ENCODE assay signal across 9 mouse cellular contexts in the genomic region with DNA sequence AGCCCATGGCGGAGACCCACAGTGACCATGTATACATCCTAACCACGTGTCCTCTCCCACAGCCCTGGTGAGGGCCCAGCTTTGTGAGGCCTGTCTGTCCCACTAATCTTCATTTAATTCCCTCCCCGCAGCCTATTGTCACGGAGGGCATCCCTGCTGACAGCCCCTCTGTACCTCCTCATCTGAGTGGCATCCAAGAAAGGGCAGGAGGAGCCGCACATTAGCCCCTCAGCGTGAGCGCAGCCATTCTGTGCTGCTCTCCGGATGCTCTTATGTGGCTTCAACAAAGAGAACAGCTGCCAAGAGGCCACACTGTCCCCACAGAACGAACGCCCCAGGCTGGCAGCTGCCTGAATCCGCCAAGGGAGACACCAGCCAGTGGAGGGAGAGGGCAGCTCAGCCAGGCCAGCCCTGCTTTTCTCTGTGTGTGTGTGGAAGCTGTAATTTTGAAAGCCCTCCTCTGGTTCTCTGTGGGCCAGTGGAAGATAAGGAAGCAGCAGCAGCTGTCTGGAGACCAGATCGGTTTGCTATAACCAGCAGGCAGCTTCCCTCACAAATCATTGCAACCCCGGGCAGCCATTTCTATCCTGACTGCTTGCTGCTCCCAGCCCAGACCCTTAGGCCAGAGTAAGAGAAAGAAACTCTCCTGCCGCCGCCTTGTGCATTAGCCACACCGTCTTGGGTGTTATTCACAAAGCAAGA.
DNase-seq lines count a peak whose midpoint lies in the region; ATAC-seq and TF ChIP-seq lines count a peak whose summit lies in the region.
"Had no signal": no experiment of that assay in that cellular context is flagged by ENCODE, and none has a peak within 500 bp of the region (broad histone marks: within the 10 kb centered on the region; RNA-seq: fewer than 3 reads in every experiment).

No protein-coding gene starts in this region.

- peak overlapping the region; percentile 11; the same call in 1 of the 2 replicates for H3K27ac ChIP-seq in heart, postnatal 0 days (ENCODE audit: low read depth)
- peak overlapping the region; percentile 66 for H3K27ac ChIP-seq in embryonic facial prominence, embryonic 12.5 days
- H3K27ac ChIP-seq in limb, embryonic 12.5 days: 0 out of 2 replicates have a peak overlapping the region, but pooled peaks have one; percentile 35
- peak overlapping the region; percentile 13; the same call in 1 of the 2 replicates for H3K27ac ChIP-seq in stomach, embryonic 15.5 days
- H3K27ac ChIP-seq: kidney, postnatal 0 days had no signal

- WGBS in heart, postnatal 0 days: 53% methylated on average over 16 of the region's 16 CpGs
- WGBS in embryonic facial prominence, embryonic 12.5 days: 44% methylated on average over 16 of the region's 16 CpGs
- 61% methylated on average over 16 of the region's 16 CpGs for WGBS in limb, embryonic 12.5 days
- WGBS in stomach, embryonic 15.5 days: 64% methylated on average over 16 of the region's 16 CpGs

- H3K9ac ChIP-seq in heart, postnatal 0 days (replicated peaks; ENCODE audit: low read depth, low read length): no peak overlapping the region; the same call in 1 of the 2 replicates
- no peak overlapping the region; the same call in 1 of the 2 replicates for H3K9ac ChIP-seq in embryonic facial prominence, embryonic 12.5 days
- peak overlapping the region; percentile 34; the same call in 1 of the 2 replicates for H3K9ac ChIP-seq in limb, embryonic 12.5 days (replicated peaks)
- H3K9ac ChIP-seq in stomach, embryonic 15.5 days: no peak overlapping the region

- H3K36me3 ChIP-seq in heart, postnatal 0 days (replicated peaks; ENCODE audit: control insufficient read depth, insufficient read depth, low read length): peaks cover 16% of the 10 kb centered on the region
- peaks cover 27% of the 10 kb centered on the region for H3K36me3 ChIP-seq in embryonic facial prominence, embryonic 12.5 days
- peaks cover 29% of the 10 kb centered on the region for H3K36me3 ChIP-seq in limb, embryonic 12.5 days
- peaks cover 15% of the 10 kb centered on the region for H3K36me3 ChIP-seq in stomach, embryonic 15.5 days

- H3K27me3 ChIP-seq in heart, postnatal 0 days (ENCODE audit: control insufficient read depth, insufficient read depth, low read length): no peaks in the 10 kb centered on the region
- no peaks in the 10 kb centered on the region for H3K27me3 ChIP-seq in embryonic facial prominence, embryonic 12.5 days
- no peaks in the 10 kb centered on the region for H3K27me3 ChIP-seq in limb, embryonic 12.5 days
- H3K27me3 ChIP-seq in stomach, embryonic 15.5 days (replicated peaks): no peaks in the 10 kb centered on the region

- no peak overlapping the region for H3K4me3 ChIP-seq in heart, postnatal 0 days (ENCODE audit: low read depth, low read length)
- no peak overlapping the region for H3K4me3 ChIP-seq in embryonic facial prominence, embryonic 12.5 days
- no peak overlapping the region for H3K4me3 ChIP-seq in limb, embryonic 12.5 days (replicated peaks)
- no peak overlapping the region for H3K4me3 ChIP-seq in stomach, embryonic 15.5 days (replicated peaks)

- no peak for TF ChIP-seq EP300 in heart, postnatal 0 days (IDR thresholded peaks at IDR 0.05; ENCODE audit: low read depth)

- no peak for ATAC-seq in heart, postnatal 0 days (ENCODE audit: insufficient read depth, low read depth)
- ATAC-seq in embryonic facial prominence, embryonic 12.5 days (ENCODE audit: insufficient number of reproducible peaks, insufficient read depth, low FRiP score, low TSS enrichment): no peak
- no peak for ATAC-seq in limb, embryonic 12.5 days (ENCODE audit: insufficient number of reproducible peaks, insufficient read depth, low FRiP score, low TSS enrichment, low read depth)
- no peak for ATAC-seq in stomach, embryonic 15.5 days (ENCODE audit: insufficient read depth, low FRiP score, low read depth)

- DNase-seq in heart, postnatal 0 days (ENCODE audit: low spot score): no peak
- no peak for DNase-seq in heart, adult 18-20 months
- DNase-seq in spleen, postnatal 14 days (ENCODE audit: low spot score in 2 of 2): no peak
- DNase-seq in frontal cortex, postnatal 14 days (ENCODE audit: low spot score in 2 of 2): no peak
- no peak for DNase-seq in right cerebral cortex, adult 18-20 months

- H3K9me3 ChIP-seq in heart, postnatal 0 days (replicated peaks; ENCODE audit: control insufficient read depth, low read length): no peaks in the 10 kb centered on the region
- H3K9me3 ChIP-seq in embryonic facial prominence, embryonic 12.5 days: no peaks in the 10 kb centered on the region
- no peaks in the 10 kb centered on the region for H3K9me3 ChIP-seq in limb, embryonic 12.5 days
- H3K9me3 ChIP-seq in stomach, embryonic 15.5 days: no peaks in the 10 kb centered on the region

- H3K4me2 ChIP-seq in heart, postnatal 0 days (ENCODE audit: low read depth, low read length): no peak overlapping the region
- no peak overlapping the region for H3K4me2 ChIP-seq in embryonic facial prominence, embryonic 12.5 days (replicated peaks)
- H3K4me2 ChIP-seq in limb, embryonic 12.5 days: no peak overlapping the region
- no peak overlapping the region for H3K4me2 ChIP-seq in stomach, embryonic 15.5 days

- peaks cover 12% of the 10 kb centered on the region for H3K4me1 ChIP-seq in heart, postnatal 0 days (ENCODE audit: control insufficient read depth, insufficient read depth)
- H3K4me1 ChIP-seq in embryonic facial prominence, embryonic 12.5 days: peaks cover 39% of the 10 kb centered on the region
- H3K4me1 ChIP-seq in limb, embryonic 12.5 days (replicated peaks): peaks cover 58% of the 10 kb centered on the region
- H3K4me1 ChIP-seq in stomach, embryonic 15.5 days: no peaks in the 10 kb centered on the region; the same call in 1 of the 2 replicates

- no peak for TF ChIP-seq CTCF in heart, postnatal 0 days (IDR thresholded peaks at IDR 0.05; ENCODE audit: low read depth)

Comparison
In these comparisons a context has a peak if more than half of its experiments do, and no peak if none do; other contexts are left out.
1. H3K27ac ChIP-seq: peak in every context shown above with its lines; median percentile 66 in embryonic facial prominence, embryonic 12.5 days; 35 in limb, embryonic 12.5 days; 13 in stomach, embryonic 15.5 days; 11 in heart, postnatal 0 days.